Mouse (Mus musculus) c-Kit-positive CD71-positive TER-119-negative erythroid progenitor cells, embryonic 14.5 days (primary cell): ENCODE measurements around the gene Prdm5.

Experiments
- DNase-seq: peaks from one replicate; pipeline ENCODE4 v3.0.0-alpha.2; 2013; ENCODE audit warnings: low read depth

The Prdm5 gene

GRCm38 (mm10) chr6:65778861-65779688 lies at the start of gene Prdm5:
Gene Prdm5, plus strand, starts transcription at chr6:65778988.
- peak; percentile 17 for DNase-seq

- no peak for DNase-seq
Measured at GRCm38 (mm10) chr6:65739442-65739841, 39.3 kb upstream of the Prdm5 start.

- DNase-seq = no peak
Measured at GRCm38 (mm10) chr6:65743144-65743870, 35.5 kb upstream of the Prdm5 start.

GRCm38 (mm10) chr6:65743871-65744202 lies 35.0 kb upstream of the Prdm5 start:
- no peak for DNase-seq

GRCm38 (mm10) chr6:65758214-65758613 lies 20.6 kb upstream of the Prdm5 start:
- DNase-seq = no peak

GRCm38 (mm10) chr6:65759174-65759573 lies 19.6 kb upstream of the Prdm5 start:
- DNase-seq = no peak

GRCm38 (mm10) chr6:65760073-65760472 lies 18.7 kb upstream of the Prdm5 start:
- DNase-seq = no peak

GRCm38 (mm10) chr6:65764459-65764858 lies 14.3 kb upstream of the Prdm5 start:
- DNase-seq = no peak

- DNase-seq = no peak
Measured at GRCm38 (mm10) chr6:65765057-65765456, 13.7 kb upstream of the Prdm5 start.

GRCm38 (mm10) chr6:65765752-65766397 lies 12.9 kb upstream of the Prdm5 start:
- no peak for DNase-seq

- DNase-seq = no peak
Measured at GRCm38 (mm10) chr6:65767911-65768310, 10.9 kb upstream of the Prdm5 start.

- no peak for DNase-seq
Measured at GRCm38 (mm10) chr6:65773566-65773965, 5.2 kb upstream of the Prdm5 start.

GRCm38 (mm10) chr6:65779689-65780233 lies 973 bp downstream of the Prdm5 start:
- DNase-seq = no peak

- DNase-seq = no peak
Measured at GRCm38 (mm10) chr6:65781441-65781840, 2.7 kb downstream of the Prdm5 start.

- no peak for DNase-seq
Measured at GRCm38 (mm10) chr6:65783670-65784069, 4.9 kb downstream of the Prdm5 start.

GRCm38 (mm10) chr6:65792923-65793322 lies 14.1 kb downstream of the Prdm5 start:
- DNase-seq = no peak

- no peak for DNase-seq
Measured at GRCm38 (mm10) chr6:65796552-65796951, 17.8 kb downstream of the Prdm5 start.

GRCm38 (mm10) chr6:65797276-65797675 lies 18.5 kb downstream of the Prdm5 start:
- DNase-seq = no peak

GRCm38 (mm10) chr6:65798390-65798789 lies 19.6 kb downstream of the Prdm5 start:
- DNase-seq = no peak

GRCm38 (mm10) chr6:65811685-65812084 lies 32.9 kb downstream of the Prdm5 start:
- DNase-seq = no peak

GRCm38 (mm10) chr6:65818039-65818747 lies 39.4 kb downstream of the Prdm5 start:
- no peak for DNase-seq

- DNase-seq = no peak
Measured at GRCm38 (mm10) chr6:65828656-65829055, 49.9 kb downstream of the Prdm5 start.
